Mouse (Mus musculus): ENCODE measurements at regions not wholly inside any gene's neighbourhood (a gene's known extent, or its start where the extent isn't known, plus 50 kb on each side); places are given as distances from the start of the nearest gene placed in this dataset.

DNA sequence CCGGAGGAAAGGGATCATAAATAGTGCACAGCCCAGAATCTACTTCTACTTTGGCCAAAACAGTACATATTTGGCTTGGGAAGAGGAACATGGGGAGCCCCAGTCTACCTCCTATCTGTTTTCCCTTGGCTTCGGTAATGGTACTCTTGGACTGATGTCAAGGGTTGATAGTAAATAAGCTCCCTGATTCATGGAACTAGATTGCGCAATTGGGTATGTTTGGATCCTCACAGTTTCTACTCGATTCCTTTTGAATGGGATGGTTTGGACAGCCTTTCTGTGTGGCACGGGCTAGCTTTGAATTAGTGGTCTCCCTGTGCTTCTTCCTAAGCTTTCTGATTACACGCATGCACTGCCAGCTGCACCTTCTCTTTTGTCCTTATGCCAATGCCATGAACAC is 121.4 kb upstream of the Avpr1a start:
- no peak for TF ChIP-seq POLR2A (IDR thresholded peaks at IDR 0.05; ENCODE audit: extremely low read depth, insufficient read depth, low read length)
- no peak for TF ChIP-seq CTCF (IDR thresholded peaks at IDR 0.05; ENCODE audit: low read depth, low read length)
